Mouse (Mus musculus): ENCODE measurements at regions not wholly inside any gene's neighbourhood (a gene's known extent, or its start where the extent isn't known, plus 50 kb on each side); places are given as distances from the start of the nearest gene placed in this dataset.

- H3K79me2 ChIP-seq (ENCODE audit: control insufficient read depth, insufficient read depth, low read length, poor library complexity) = no peaks in the 10 kb centered on the region
- no peak for DNase-seq (ENCODE audit: low read depth, low spot score)
- no peaks in the 10 kb centered on the region for H3K9me3 ChIP-seq (replicated peaks; ENCODE audit: insufficient read depth, low read length)
- no peak overlapping the region for H3K27ac ChIP-seq (ENCODE audit: control insufficient read depth, low read depth, low read length)
- no peak overlapping the region for H3K9ac ChIP-seq (ENCODE audit: control insufficient read depth, low read depth, low read length, poor library complexity, severe bottlenecking)
- no peak for TF ChIP-seq SIN3A (IDR thresholded peaks at IDR 0.05; ENCODE audit: low read length)
- no peak for TF ChIP-seq ELF1 (IDR thresholded peaks at IDR 0.05; ENCODE audit: low read depth, low read length)
- no peak for TF ChIP-seq BHLHE40 (IDR thresholded peaks at IDR 0.05; ENCODE audit: borderline replicate concordance, low read depth, low read length)
- no peak for TF ChIP-seq GATA1 (IDR thresholded peaks at IDR 0.05; ENCODE audit: low read depth, low read length)
- TF ChIP-seq MEF2A (IDR thresholded peaks at IDR 0.05; ENCODE audit: extremely low read depth, insufficient replicate concordance, low read depth, low read length, poor library complexity, severe bottlenecking) = no peak
- TF ChIP-seq RAD21 (IDR thresholded peaks at IDR 0.05; ENCODE audit: low read depth, low read length) = no peak
- no peak for TF ChIP-seq E2F4 (IDR thresholded peaks at IDR 0.05; ENCODE audit: borderline replicate concordance, low read depth, low read length)
- TF ChIP-seq CTCF (IDR thresholded peaks at IDR 0.05 in 2 of 3, conservative IDR thresholded peaks at IDR 0.05 in 1 of 3; ENCODE audit: control insufficient read depth in 1 of 3, insufficient read depth in 1 of 3, low read depth in 2 of 3, low read length in 3 of 3, poor library complexity in 1 of 3, severe bottlenecking in 1 of 3) = no peak
- TF ChIP-seq MXI1 (IDR thresholded peaks at IDR 0.05; ENCODE audit: low read depth, low read length) = no peak
- no peak for TF ChIP-seq USF1 (IDR thresholded peaks at IDR 0.05; ENCODE audit: low read depth, low read length)
- TF ChIP-seq CHD2 (IDR thresholded peaks at IDR 0.05; ENCODE audit: low read length) = no peak
- H3K36me3 ChIP-seq (ENCODE audit: control insufficient read depth in 1 of 2, insufficient read depth in 2 of 2, low read length in 2 of 2) = no peaks in the 10 kb centered on the region
- H3K4me1 ChIP-seq (ENCODE audit: control insufficient read depth in 1 of 2, insufficient read depth in 2 of 2, low read length in 2 of 2) = no peaks in the 10 kb centered on the region
- H3K27me3 ChIP-seq (ENCODE audit: control insufficient read depth in 1 of 2, insufficient read depth in 2 of 2, low read length in 2 of 2) = no peaks in the 10 kb centered on the region
- no peak overlapping the region for H3K4me3 ChIP-seq (ENCODE audit: control insufficient read depth in 1 of 2, insufficient read depth in 1 of 2, low read depth in 2 of 2, low read length in 2 of 2)
These were observed 106.3 kb downstream of the Cysltr2 start for GRCm38 (mm10) chr14:72942571-72942970.

GRCm38 (mm10) chr14:72939067-72939393 lies 109.9 kb downstream of the Cysltr2 start:
- Histone ChIP-seq H3K9ac (ENCODE audit: control insufficient read depth, low read depth, low read length, poor library complexity, severe bottlenecking) (no peak overlapping the region), H3K9me3 (replicated peaks; ENCODE audit: insufficient read depth, low read length) (no peaks in the 10 kb centered on the region), H3K4me3 (ENCODE audit: control insufficient read depth in 1 of 2, insufficient read depth in 1 of 2, low read depth in 2 of 2, low read length in 2 of 2) (no peak overlapping the region), H3K4me1 (ENCODE audit: control insufficient read depth in 1 of 2, insufficient read depth in 2 of 2, low read length in 2 of 2) (no peaks in the 10 kb centered on the region), H3K36me3 (ENCODE audit: control insufficient read depth in 1 of 2, insufficient read depth in 2 of 2, low read length in 2 of 2) (no peaks in the 10 kb centered on the region), H3K27me3 (ENCODE audit: control insufficient read depth in 1 of 2, insufficient read depth in 2 of 2, low read length in 2 of 2) (peaks cover 2% of the 10 kb centered on the region in 2 experiments; a peak in 1 of 4 replicates), H3K79me2 (ENCODE audit: control insufficient read depth, insufficient read depth, low read length, poor library complexity) (no peaks in the 10 kb centered on the region), H3K27ac (ENCODE audit: control insufficient read depth, low read depth, low read length) (no peak overlapping the region)
- TF ChIP-seq KAT2A (conservative IDR thresholded peaks at IDR 0.05; ENCODE audit: low read depth, low read length) (no peak), EP300 (IDR thresholded peaks at IDR 0.05; ENCODE audit: low read depth in 1 of 2, low read length in 2 of 2) (no peak), ZC3H11A (IDR thresholded peaks at IDR 0.05; ENCODE audit: low read depth, low read length) (no peak)
- no peak for DNase-seq (ENCODE audit: low read depth, low spot score)

GRCm38 (mm10) chr14:72938382-72939066 lies 110.4 kb downstream of the Cysltr2 start:
- H3K27me3 ChIP-seq (ENCODE audit: control insufficient read depth in 1 of 2, insufficient read depth in 2 of 2, low read length in 2 of 2) = peaks cover 2% of the 10 kb centered on the region in 2 experiments; a peak in 1 of 4 replicates
- H3K79me2 ChIP-seq (ENCODE audit: control insufficient read depth, insufficient read depth, low read length, poor library complexity) = no peaks in the 10 kb centered on the region
- H3K27ac ChIP-seq (ENCODE audit: control insufficient read depth, low read depth, low read length) = no peak overlapping the region
- TF ChIP-seq ELF1 (IDR thresholded peaks at IDR 0.05; ENCODE audit: low read depth, low read length) (no peak), MAFK (IDR thresholded peaks at IDR 0.05; ENCODE audit: borderline replicate concordance, low read depth, low read length) (no peak), BHLHE40 (IDR thresholded peaks at IDR 0.05; ENCODE audit: borderline replicate concordance, low read depth, low read length) (no peak), SIN3A (IDR thresholded peaks at IDR 0.05; ENCODE audit: low read length) (no peak), USF2 (IDR thresholded peaks at IDR 0.05; ENCODE audit: borderline replicate concordance in 1 of 2, insufficient read depth in 1 of 2, low read depth in 1 of 2, low read length in 2 of 2) (no peak), KAT2A (conservative IDR thresholded peaks at IDR 0.05; ENCODE audit: low read depth, low read length) (no peak), MYB (IDR thresholded peaks at IDR 0.05; ENCODE audit: low read depth, low read length) (no peak), POLR2AphosphoS2 (IDR thresholded peaks at IDR 0.05; ENCODE audit: low read length) (no peak), ZKSCAN1 (IDR thresholded peaks at IDR 0.05; ENCODE audit: low read depth, low read length) (no peak), HCFC1 (IDR thresholded peaks at IDR 0.05; ENCODE audit: low read depth, low read length) (no peak), GABPA (IDR thresholded peaks at IDR 0.05; ENCODE audit: low read depth, low read length) (no peak), GATA1 (IDR thresholded peaks at IDR 0.05; ENCODE audit: low read depth, low read length) (no peak), SMC3 (IDR thresholded peaks at IDR 0.05; ENCODE audit: low read depth, low read length) (no peak), E2F4 (IDR thresholded peaks at IDR 0.05; ENCODE audit: borderline replicate concordance, low read depth, low read length) (no peak), MEF2A (IDR thresholded peaks at IDR 0.05; ENCODE audit: extremely low read depth, insufficient replicate concordance, low read depth, low read length, poor library complexity, severe bottlenecking) (no peak), UBTF (IDR thresholded peaks at IDR 0.05; ENCODE audit: borderline replicate concordance, insufficient read depth, low read depth, low read length) (no peak)
- no peak overlapping the region for H3K4me3 ChIP-seq (ENCODE audit: control insufficient read depth in 1 of 2, insufficient read depth in 1 of 2, low read depth in 2 of 2, low read length in 2 of 2)
- no peak for DNase-seq (ENCODE audit: low read depth, low spot score)
- H3K36me3 ChIP-seq (ENCODE audit: control insufficient read depth in 1 of 2, insufficient read depth in 2 of 2, low read length in 2 of 2) = no peaks in the 10 kb centered on the region
- no peaks in the 10 kb centered on the region for H3K9me3 ChIP-seq (replicated peaks; ENCODE audit: insufficient read depth, low read length)
- no peaks in the 10 kb centered on the region for H3K4me1 ChIP-seq (ENCODE audit: control insufficient read depth in 1 of 2, insufficient read depth in 2 of 2, low read length in 2 of 2)
- no peak overlapping the region for H3K9ac ChIP-seq (ENCODE audit: control insufficient read depth, low read depth, low read length, poor library complexity, severe bottlenecking)

Data from MEL (cell line).